Mouse (Mus musculus) spleen, adult 2 months (tissue): ENCODE results near the gene Il17re.

Experiments
- CTCF ChIP-seq: fragments of 200-500 bp; IDR thresholded peaks from 2 replicates; pipeline ENCODE4 v1.5.1; 2011; ENCODE audit warnings: mild to moderate bottlenecking, inconsistent platforms; ENCODE audit not compliant: insufficient read depth, insufficient read length, insufficient replicate concordance; ENCODE audit errors: extremely low read depth
- POLR2A ChIP-seq: fragments of 200-500 bp; IDR thresholded peaks from 2 replicates; pipeline ENCODE4 v1.6.1; 2011; ENCODE audit warnings: low read depth, low read length, inconsistent platforms

- TF ChIP-seq POLR2A (no peak), CTCF (no peak)
Observed at GRCm38 (mm10) chr6:113473246-113473645, 15.0 kb downstream of the Il17re start.
